Mouse (Mus musculus) thymus, postnatal 4 days (tissue): ENCODE measurements at regions not wholly inside any gene's neighbourhood (a gene's known extent, or its start where the extent isn't known, plus 50 kb on each side); places are given as distances from the start of the nearest gene placed in this dataset.

Experiments used
- DNase-seq: peaks from one replicate; pipeline ENCODE4 v3.0.0; 2021

DNA sequence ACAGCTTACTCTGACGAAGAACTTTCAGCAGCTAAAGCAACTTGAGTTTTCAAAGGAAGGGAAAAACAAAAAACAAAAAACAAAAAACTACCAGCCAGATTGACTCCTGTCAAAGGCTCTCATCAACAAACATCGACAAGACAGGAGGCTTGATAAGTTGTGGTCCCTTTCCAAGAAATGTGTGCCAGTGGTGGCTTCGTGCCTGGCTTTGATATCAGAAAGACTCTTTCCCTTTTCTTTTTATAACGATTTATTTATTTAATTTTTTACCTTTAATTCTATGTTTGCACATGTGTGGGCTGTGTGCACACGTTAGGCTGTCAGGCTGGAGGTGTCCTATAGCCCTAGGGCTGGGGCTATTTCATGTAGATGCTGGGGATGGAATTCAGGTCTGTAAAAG is 60.4 kb downstream of the Dact1 start:
- no peak for DNase-seq

DNA sequence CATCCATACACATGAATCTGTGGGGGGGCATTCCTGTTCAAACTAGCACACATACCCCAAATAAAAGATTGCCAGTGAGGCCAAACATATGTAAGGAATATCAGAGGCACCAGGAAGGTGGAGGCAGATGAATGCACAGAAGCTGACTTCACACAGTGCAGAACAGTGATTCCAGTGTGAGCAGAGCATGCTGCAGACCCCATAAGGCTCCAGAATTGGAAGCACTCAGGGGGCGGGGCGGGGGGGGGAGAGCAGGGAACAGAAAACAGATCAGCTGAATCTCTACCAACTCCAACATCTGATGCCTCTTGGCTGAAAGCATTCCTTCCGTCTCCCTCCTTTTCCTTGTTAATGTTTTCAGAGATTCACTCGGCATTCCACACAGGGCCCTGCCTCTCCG is 62.3 kb downstream of the Dact1 start:
- DNase-seq = no peak

DNA sequence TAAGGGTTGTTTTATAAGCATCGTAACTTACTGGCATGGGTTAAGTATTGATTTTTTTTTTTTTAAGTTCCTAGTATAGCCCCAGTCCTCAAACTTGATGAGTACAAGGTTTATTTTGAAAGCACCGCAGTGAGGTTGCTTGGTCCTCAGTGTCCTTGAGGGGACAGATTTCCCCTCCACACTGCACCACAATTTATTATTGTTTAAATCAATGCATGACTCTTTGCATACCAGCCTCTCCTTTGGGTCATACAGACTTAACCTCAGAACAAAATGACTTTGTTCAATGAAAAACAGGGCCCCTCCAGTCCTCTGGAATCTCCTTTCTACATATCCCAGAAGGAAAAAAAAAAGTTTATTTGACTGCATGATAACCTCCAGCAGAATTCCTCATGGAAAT is 63.9 kb downstream of the Dact1 start:
- no peak for DNase-seq

DNA sequence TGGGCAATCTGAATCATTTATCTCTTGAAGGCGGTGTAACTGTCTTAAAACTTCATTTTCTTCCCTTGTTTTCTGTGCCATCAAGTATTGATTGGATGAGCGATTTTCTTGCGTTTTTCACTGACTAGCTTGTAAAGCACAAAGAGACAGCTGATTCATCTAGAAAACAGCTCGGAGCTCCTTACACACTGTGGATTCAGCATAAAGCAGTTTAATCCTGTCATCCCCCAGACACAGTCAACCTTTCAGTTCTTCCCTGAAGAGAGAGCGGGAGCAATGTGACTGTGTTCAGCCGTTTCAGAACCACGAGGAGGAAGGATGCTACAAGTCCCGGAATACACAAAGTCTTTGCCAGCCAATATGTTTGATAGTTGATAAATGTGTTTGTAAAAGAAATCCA is 66.8 kb downstream of the Dact1 start:
- no peak for DNase-seq

- DNase-seq = no peak
These were observed 67.3 kb downstream of the Dact1 start for GRCm38 (mm10) chr12:71376966-71377365.

GRCm38 (mm10) chr12:71379626-71380423 is 70.1 kb downstream of the Dact1 start:
- no peak for DNase-seq

GRCm38 (mm10) chr12:71380424-71380761 is 70.7 kb downstream of the Dact1 start:
- no peak for DNase-seq

DNA sequence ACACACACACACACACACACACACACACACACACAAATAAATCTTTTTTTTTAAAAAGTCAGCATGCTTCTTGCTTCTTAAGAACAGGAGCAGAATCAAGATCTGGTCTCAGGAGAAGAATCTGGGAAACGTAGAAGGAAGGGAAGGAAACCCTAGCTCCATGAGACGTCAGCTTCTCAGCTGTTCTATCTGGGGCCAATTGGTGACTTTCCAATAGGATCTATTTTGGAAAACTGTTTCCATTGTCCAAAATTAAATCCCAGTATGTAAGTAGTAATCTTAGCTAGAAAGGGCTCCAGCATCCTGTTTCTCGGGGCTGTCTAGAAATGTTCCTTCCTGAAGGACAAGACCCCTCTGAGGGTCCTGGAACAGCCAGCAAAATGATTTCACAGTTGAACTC is 76.6 kb downstream of the Dact1 start:
- no peak for DNase-seq

DNA sequence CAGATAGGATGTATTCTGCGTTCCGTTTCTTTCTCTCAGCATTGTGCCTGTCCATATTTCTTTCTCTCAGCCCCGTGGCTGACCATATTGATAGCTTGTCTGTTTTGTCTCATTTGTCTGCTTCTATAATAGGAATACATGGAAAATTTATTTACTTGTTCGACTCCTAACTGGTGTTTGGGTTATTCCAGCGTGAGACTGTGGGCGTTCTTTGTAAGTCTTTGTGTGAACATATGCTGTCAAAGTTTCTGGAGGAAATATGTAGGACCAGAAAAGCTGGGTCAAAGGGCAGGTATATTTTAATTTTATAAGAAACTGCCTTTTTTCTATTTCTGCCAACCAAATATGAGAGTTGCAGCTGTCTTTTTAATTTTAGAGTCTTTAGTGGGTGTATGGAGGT is 81.8 kb downstream of the Dact1 start:
- no peak for DNase-seq

DNA sequence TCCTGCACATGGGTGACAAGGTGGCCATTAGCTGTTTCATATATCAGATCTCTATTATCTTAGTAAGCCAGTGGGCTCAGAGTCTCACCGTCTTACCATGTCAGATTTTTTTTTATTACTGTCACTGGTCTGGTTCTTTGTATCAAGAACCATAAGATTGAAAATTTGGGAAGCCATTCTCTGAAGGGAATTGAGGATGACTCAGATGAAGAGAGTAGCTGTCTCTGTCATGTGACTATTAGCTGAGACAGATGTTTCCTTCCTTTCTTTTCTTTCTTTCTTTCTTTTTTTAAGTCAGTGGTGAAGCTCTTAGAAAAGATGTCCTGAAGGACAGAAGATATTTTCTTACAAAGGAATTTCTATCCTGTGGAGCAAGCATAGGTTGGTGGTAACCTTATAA is 84.1 kb downstream of the Dact1 start:
- DNase-seq = no peak

DNA sequence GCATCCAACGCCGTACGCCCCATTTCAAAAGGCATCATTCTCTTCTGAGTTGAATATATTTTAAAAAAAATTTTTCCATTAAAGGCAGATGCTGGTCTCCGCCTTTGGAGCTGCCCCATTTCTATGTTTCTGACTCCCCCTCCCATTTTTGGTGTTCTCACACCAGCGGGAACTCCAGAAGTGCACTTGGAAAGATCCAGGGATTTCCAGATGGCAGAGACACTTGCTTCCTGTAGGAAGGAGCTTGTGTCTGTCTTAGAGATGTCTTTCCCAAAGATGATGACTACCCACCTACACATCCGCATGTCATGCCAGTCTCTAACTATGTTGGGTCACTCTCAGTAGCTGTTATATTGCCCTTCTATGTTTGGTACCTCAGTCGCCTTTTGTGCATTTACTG is 87.8 kb downstream of the Dact1 start:
- DNase-seq = no peak

GRCm38 (mm10) chr12:71398701-71399100 is 89.0 kb downstream of the Dact1 start:
- no peak for DNase-seq

- DNase-seq = no peak
These were observed 90.5 kb downstream of the Dact1 start for GRCm38 (mm10) chr12:71400201-71400600.

DNA sequence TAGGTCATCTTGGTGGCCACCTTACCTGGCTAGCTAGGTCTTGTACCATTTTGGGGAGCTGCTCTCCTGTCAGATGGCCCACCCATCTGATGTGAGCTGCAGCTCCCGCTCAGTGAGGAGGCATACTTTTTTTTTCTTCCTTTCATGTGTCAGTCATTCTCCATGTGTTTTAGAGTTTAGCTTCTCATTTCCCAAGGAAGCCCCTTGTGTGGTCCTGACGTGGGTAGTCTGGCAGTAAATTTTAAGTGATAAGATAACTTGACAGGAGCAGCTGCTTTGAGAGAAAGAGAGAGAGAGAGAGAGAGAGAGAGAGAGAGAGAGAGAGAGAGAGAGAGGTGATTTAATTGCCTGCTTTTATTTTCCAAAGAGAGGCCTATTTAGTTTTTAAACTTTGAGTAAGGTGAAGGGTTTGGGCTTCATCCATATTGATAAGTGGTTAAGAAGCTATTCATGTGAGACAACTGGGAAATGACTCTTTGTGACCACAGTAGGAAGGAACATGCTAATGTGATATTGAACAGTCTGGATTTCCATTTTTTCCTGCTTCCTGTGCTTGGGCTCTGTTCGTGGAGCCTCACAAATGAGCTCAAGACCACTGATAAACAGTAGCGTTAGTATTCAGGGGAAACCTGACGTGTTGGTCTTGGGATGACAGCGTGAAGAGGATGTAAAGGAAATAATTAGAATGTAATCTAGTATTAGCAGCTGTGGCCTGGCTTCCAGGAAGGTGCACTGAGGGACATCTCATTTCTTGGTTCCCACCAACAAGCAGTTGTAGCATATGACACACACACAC is 92.1 kb downstream of the Dact1 start:
- DNase-seq = no peak

DNA sequence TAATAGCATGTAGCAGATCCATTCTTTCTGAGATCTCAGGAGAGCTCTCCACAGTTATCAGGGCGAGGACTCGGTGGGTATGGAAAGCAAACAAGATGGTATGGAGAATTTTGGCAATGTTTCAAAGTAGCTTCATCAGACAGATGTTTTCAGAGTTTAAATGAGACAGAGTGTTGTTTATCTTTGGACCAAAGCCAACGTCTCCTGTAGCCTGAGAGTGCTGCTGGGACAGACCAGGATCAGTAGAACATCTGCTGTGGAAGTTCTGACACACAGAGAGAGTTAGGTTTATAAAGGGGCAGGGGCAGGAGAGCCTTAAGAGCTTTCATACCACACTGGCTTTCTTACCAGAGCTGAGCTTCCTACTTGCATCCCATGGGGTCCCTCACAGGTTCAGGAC is 97.6 kb downstream of the Dact1 start:
- no peak for DNase-seq

DNA sequence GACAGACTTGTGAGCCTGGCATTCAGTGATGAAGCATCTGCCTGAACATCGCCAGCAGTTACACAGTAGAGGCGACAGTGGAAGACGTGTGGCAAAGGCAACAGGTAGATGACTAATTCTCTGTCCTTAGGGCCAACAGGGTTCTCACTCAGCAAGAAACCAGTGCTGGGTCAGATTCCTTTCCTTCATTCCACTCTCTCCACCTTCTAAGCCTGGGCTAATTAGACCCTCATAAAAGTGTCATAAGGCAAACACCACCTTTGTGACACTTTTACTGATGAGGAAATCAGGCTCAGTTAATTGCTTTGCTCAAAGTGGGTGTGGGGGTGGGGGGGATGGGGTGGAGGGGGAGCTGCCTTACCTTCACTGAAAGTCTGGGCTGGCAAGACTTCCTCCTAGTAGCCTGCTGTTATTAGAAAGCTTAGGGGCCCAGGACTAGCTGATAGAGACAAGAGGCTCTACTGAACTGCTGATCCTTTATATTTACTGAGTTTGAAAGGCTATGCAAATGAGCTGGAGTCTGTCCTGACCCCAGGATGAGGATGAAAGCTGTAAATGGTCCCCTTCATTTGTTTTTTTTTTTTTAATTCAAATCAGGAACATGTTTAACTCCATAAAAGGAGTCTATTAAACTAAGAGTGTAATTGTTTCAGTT is 98.8 kb downstream of the Dact1 start:
- DNase-seq = no peak

- no peak for DNase-seq
These were observed 102.6 kb downstream of the Dact1 start for GRCm38 (mm10) chr12:71412331-71412730.

GRCm38 (mm10) chr12:71416968-71417367 is 107.3 kb downstream of the Dact1 start:
- DNase-seq = no peak

DNA sequence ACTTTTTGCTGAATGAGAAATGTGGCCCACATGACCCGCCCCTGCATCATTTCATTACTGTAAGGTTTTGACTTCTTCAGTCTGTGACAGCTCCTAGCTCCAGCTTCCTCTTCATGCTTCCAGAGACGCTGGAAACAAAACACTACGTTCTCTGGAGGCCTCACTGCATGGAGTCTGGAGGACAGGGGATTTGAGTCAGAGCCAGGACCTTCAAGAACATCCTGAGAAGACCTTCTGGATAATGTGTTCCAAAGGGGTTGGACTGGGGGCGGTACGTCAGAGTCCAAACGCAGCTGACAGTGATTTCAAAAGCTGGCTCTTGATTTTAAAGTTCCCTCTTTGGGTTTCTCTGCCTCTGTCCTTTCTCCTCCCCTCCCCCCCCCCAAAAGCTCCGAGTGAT is 108.5 kb downstream of the Dact1 start:
- DNase-seq = no peak

GRCm38 (mm10) chr12:71419161-71419560 is 109.5 kb downstream of the Dact1 start:
- DNase-seq = no peak

DNA sequence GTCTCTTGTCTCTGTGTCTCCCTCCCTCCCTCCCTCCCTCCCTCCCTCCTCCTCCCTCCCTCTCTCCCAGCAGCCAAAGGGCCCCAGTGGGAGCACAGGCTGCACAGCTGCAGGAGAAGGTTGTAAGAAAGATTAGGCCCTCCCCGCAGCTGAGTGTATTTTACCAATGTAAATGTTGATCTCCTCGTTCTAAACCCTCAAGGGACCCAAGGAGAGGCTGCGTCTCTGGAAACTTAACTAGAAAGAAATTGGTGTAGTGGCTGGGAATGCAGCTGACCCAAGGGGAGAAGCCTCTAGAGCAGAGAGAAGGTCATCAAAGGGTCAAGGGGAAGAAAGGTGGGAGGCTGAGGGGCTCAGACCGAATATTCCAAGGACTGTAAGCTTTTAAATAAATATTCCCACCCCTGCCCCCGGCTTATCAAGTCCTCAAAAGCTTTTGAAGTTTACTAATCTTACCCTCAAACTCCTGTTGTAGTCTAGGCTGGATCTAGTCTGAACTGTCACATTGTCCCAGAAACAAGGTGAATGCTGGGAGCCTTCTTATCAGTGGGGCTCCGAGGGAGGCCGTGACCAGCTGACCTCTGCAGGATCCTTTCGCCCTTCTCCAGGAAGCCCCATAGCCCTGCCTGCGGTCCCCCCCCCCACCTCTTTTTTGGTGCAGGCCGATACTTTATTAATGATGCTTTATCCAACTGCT is 116.5 kb downstream of the Dact1 start:
- no peak for DNase-seq

DNA sequence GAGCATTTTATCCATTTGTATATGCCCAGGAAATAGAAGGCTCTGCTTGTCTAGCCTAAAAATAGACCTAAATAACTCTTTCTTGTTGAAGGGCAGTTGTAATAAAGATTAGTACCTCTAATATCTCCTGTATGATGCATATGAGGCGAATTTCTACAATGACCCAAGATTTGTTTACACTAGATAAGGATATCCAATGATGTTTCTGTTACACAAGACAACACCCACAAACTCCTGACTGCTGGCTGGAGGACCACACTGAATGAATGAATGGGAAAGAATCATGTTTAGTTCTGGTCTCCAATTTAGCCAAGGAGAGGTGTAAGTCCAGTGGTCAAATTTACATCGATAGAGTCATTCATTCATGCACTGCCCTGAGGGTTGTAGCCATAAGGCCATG is 118.3 kb downstream of the Dact1 start:
- no peak for DNase-seq

DNA sequence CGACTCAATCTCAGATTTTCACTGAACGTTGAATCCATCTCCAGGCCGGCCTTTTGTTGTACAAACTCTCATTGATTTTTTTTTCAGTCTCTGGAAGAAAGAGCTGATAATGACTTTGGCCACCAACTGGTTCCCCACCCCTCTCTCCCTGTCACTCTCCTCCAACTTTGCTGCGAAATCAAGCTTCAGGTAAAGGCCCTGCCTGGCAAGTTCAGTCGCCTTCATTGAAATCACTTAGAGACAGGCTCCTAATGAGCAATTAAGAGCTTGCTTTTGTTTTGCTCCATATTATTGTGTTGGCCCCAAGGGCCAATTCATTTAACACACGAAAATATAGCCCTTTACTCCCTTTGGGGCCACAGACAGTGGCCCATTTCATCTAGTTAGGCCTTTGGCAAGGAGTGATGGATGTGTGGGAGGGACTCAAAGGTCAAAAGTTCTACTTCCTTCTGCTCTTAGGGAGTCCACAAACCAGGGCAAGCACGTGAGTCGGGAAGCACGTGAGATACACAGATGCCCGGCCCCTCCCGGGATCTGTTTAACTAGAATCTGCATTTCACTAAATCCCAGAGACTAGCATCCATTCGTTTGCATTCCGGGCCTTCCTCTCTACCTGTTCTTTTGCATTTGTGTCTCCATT is 120.0 kb downstream of the Dact1 start:
- DNase-seq = no peak
